Mouse (Mus musculus) megakaryocyte-erythroid progenitor cell, adult 5 weeks (primary cell): Measurements from ENCODE around the gene Ak2. TPM values are rescaled to one million over a fixed set of nuclear protein-coding genes. Genes with fewer than 3 reads are reported as not detected.

ENCODE experiments used
- polyA plus RNA-seq: library from polyadenylated mRNA; stranded (reverse); fragments of >175 nt; gene quantifications from 2 replicates; pipeline ENCODE4 v1.2.3, GENCODE M21; 2012

Gene Ak2
- 173 and 212 TPM in 2 replicates for polyA plus RNA-seq

DNA sequence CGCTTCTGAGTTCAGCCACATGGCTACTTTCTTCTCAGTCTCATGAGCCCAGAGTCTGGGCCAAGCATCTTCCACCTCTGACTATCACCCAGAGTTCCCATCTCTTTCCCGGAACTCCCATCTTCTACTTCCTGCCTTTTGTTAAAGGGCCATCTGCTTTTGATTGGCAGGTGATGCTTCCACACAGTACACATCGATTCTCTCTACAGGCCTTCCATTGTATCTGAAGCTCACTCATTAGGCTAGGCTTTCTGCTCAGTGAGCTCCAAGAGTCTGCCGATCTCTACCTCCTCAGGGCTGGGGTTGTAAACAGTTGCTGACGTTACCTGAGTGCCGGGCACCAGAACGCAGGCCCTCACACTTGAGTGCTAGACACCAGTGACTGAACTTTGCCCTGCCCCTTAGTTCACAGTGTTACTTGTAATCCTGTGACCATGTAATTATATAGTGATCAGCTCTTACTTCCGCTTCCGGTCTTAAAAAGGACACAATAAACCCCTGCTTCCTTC, at the start of gene Ak2:
TSS of gene Ak2 (plus strand) at position 459 of the 509 bp plus-strand sequence.

DNA sequence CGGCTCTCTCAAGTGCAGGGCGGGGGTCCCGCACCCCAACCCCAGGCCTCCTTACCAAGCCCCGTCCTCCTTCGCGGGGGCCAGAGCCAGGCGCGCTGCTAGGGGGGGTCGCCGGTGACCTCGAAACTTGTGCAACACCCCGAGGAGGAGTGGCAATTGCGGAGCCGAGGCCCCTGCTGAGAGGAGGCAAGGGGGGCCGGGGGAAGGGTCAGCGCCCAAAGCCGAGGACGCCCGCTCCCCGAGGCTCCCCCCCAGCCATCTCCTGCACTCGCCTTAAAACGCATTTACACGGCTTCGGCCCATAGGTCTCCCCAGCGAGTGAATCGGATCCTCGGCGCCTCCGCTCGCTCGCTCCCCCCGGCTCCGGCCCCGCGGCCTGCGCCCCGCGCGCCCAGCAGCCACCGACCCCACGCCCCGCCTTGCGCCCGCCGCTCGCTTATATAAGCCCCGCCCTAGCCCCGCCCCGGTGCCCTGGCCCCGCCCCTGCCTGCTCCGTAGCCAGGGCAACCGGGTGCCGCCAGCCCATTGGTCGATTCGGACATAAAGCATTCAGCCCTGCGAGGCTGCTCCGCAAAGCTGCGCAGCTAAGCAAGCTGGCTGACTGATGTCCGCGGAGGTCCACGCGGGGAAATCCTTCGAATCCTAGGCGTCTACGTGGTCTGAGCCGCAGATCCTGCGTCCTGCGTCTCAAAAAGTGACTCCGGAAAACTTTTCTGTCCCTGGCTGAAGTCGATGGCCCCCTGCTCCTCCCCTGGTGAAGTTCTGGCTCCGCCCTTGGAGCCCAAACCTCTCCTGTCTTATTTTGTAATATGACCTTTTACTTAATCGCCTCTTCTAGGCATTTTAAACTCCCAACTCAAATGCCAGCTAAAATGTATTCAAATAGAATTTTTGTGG, 29.5 kb upstream of the Ak2 start, which contains the start of gene Azin2:
TSS of gene Azin2 (minus strand) at position 414 of the 897 bp plus-strand sequence.

DNA sequence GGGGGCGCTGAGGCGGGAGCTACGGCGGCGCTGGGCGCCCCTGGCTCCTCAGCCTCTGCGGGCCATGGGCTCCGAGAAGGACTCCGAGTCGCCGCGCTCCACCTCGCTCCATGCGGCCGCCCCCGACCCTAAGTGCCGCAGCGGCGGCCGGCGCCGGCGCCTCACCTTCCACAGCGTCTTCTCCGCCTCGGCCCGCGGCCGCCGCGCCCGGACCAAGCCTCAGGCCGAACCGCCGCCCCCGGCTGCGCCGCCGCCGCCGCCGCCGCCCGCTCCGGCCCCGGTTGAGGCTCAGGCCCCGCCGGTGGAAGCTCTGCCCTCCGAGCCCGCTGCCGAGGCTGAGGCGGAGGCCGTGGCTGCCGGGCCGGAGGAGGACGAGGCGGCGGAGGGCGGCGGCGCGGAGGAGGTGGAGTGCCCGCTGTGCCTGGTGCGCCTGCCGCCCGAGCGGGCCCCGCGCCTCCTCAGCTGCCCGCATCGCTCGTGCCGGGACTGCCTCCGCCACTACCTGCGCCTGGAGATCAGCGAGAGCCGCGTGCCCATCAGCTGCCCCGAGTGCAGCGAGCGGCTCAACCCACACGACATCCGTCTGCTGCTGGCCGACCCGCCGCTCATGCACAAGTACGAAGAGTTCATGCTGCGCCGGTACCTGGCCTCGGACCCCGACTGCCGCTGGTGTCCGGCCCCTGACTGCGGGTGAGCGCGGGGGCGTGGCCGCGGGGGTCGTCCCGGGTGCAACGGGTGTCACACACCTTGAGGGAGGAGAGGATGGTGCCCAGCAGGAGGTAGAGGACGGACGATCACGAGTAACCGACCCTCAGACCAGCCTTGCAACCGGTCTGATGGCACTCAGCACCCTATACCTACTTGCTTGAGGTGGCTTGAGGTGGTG, 66.7 kb downstream of the Ak2 start, which contains the start of gene Rnf19b:
TSS of gene Rnf19b (plus strand) at position 65 of the 886 bp plus-strand sequence.

Other genes with a start within 250 kb of the Ak2 start
- 0.05 TPM in 1 of 2 replicates, not detected in the other for gene A3galt2, start 236.6 kb upstream of the Ak2 start, polyA plus RNA-seq
- 102 and 113 TPM in 2 replicates for gene Zfp362, start 185.9 kb upstream of the Ak2 start, polyA plus RNA-seq
- gene Trim62, start 108.4 kb upstream of the Ak2 start, polyA plus RNA-seq: 2.7 and 3.2 TPM in 2 replicates
- 2.3 and 4.2 TPM in 2 replicates for gene Azin2, start 29.5 kb upstream of the Ak2 start, polyA plus RNA-seq
- gene Rnf19b, start 66.3 kb downstream of the Ak2 start, polyA plus RNA-seq: 267 and 300 TPM in 2 replicates
- gene Tmem54, start 113.6 kb downstream of the Ak2 start, polyA plus RNA-seq: 0.16 TPM in 1 of 2 replicates, not detected in the other
- gene Hpca, start 130.1 kb downstream of the Ak2 start, polyA plus RNA-seq: not detected in 2 replicates
- 0.03 TPM in 1 of 2 replicates, not detected in the other for gene Fndc5, start 145.0 kb downstream of the Ak2 start, polyA plus RNA-seq
- 1.2 and 2.1 TPM in 2 replicates for gene S100pbp, start 197.8 kb downstream of the Ak2 start, polyA plus RNA-seq
- 22.9 and 32.2 TPM in 2 replicates for gene Yars, start 197.8 kb downstream of the Ak2 start, polyA plus RNA-seq